Mouse (Mus musculus) neural tube, postnatal 0 days (tissue): ENCODE measurements around the gene Tmem220. TPM values are rescaled to one million over a fixed set of nuclear protein-coding genes. Genes with fewer than 3 reads are reported as not detected.

Experiments used
- polyA plus RNA-seq: library from polyadenylated mRNA; unstranded; fragments of >200 nt; fragmentation: Nextera tagmentation; extraction: Ambion mirVana; gene quantifications from 2 replicates; pipeline ENCODE4 v1.2.1, GENCODE M21; 2015

The Tmem220 gene
- polyA plus RNA-seq: 0.89 and 1.3 TPM in 2 replicates

GRCm38 (mm10) chr11:67024867-67025477 lies at the start of gene Tmem220:
Gene Tmem220, plus strand, starts transcription at chr11:67025154.

GRCm38 (mm10) chr11:67052321-67052952 lies 27.5 kb downstream of the Tmem220 start, which contains the start of the genes Adprm and Sco1:
Gene Adprm, minus strand, starts transcription at chr11:67052594.
Gene Sco1, plus strand, starts transcription at chr11:67052670.

GRCm38 (mm10) chr11:67078000-67078399 lies 53.0 kb downstream of the Tmem220 start, which contains the start of gene Myh3:
Gene Myh3, plus strand, starts transcription at chr11:67078300.

Other genes starting within 250 kb of the Tmem220 start
- 1.6 and 6.4 TPM in 2 replicates for gene Pirt, start 113.2 kb upstream of the Tmem220 start, polyA plus RNA-seq
- gene Tmem238l, start 68.5 kb upstream of the Tmem220 start, polyA plus RNA-seq: not detected in 2 replicates
- gene Adprm, start 27.4 kb downstream of the Tmem220 start, polyA plus RNA-seq: 25.3 and 27.4 TPM in 2 replicates
- gene Sco1, start 27.5 kb downstream of the Tmem220 start, polyA plus RNA-seq: 12.4 and 13.1 TPM in 2 replicates
- 0.15 and 0.31 TPM in 2 replicates for gene Myh3, start 53.1 kb downstream of the Tmem220 start, polyA plus RNA-seq
- 0.24 and 0.25 TPM in 2 replicates for gene Myh2, start 145.9 kb downstream of the Tmem220 start, polyA plus RNA-seq
- gene Myh1, start 174.9 kb downstream of the Tmem220 start, polyA plus RNA-seq: 0.13 and 0.14 TPM in 2 replicates
- gene Myh4, start 212.9 kb downstream of the Tmem220 start, polyA plus RNA-seq: not detected in 2 replicates